Mouse (Mus musculus) liver, embryonic 14.5 days (tissue): Measurements from ENCODE around the gene Efna1.

ENCODE experiments used
- CTCF ChIP-seq: IDR thresholded peaks from 2 replicates; pipeline ENCODE4 v1.5.1; 2016; ENCODE audit warnings: antibody characterized with exemption, low read depth, control low read depth
- EP300 ChIP-seq: IDR thresholded peaks from 2 replicates; pipeline ENCODE4 v1.6.1; 2016; ENCODE audit warnings: antibody characterized with exemption, low read depth

GRCm38 (mm10) chr3:89280606-89281511, at the start of gene Efna1:
- TF ChIP-seq CTCF (no peak), EP300 (no peak)
